ENCODE assay signal across 8 mouse cellular contexts in genomic region chr17:88312876-88313275, GRCm38 (mm10).
DNase-seq lines count a peak whose midpoint lies in the region; ATAC-seq and TF ChIP-seq lines count a peak whose summit lies in the region.

No protein-coding gene starts in this region.

- WGBS in hindbrain, postnatal 0 days = 86% methylated on average over 2 of the region's 2 CpGs
- WGBS in hindbrain, embryonic 11.5 days = 89% methylated on average over 2 of the region's 2 CpGs

- H3K9ac ChIP-seq in hindbrain, postnatal 0 days (replicated peaks; ENCODE audit: low read length) = no peak overlapping the region
- H3K9ac ChIP-seq in hindbrain, embryonic 11.5 days (ENCODE audit: low read depth, low read length) = no peak overlapping the region

- no peaks in the 10 kb centered on the region for H3K9me3 ChIP-seq in hindbrain, postnatal 0 days (ENCODE audit: low read length)
- no peaks in the 10 kb centered on the region for H3K9me3 ChIP-seq in hindbrain, embryonic 11.5 days (ENCODE audit: control insufficient read depth, low read length)

- no peak for DNase-seq in hindbrain, postnatal 0 days (ENCODE audit: low spot score)
- no peak for DNase-seq in hindbrain, embryonic 11.5 days (ENCODE audit: low spot score)
- no peak for DNase-seq in testis, postnatal 14 days (ENCODE audit: low spot score)
- peak; percentile 47 for DNase-seq in adipocyte (ENCODE audit: low spot score)
- peak; percentile 60 for DNase-seq in thymus, postnatal 4 days
- DNase-seq in right cerebral cortex, postnatal 36 days (ENCODE audit: low spot score in 2 of 2) = no peak
- no peak for DNase-seq in urinary bladder, postnatal 14 days (ENCODE audit: low spot score)

- H3K4me1 ChIP-seq in hindbrain, postnatal 0 days (ENCODE audit: insufficient read depth, low read length) = no peaks in the 10 kb centered on the region
- H3K4me1 ChIP-seq in hindbrain, embryonic 11.5 days (replicated peaks; ENCODE audit: control insufficient read depth, insufficient read depth, low read length) = no peaks in the 10 kb centered on the region
- no peaks in the 10 kb centered on the region for H3K4me1 ChIP-seq in testis, adult 2 months (ENCODE audit: control insufficient read depth, insufficient read depth, low read length)

- ATAC-seq in hindbrain, postnatal 0 days = no peak
- ATAC-seq in hindbrain, embryonic 11.5 days (ENCODE audit: low FRiP score) = no peak

- TF ChIP-seq POLR2A in testis, adult 2 months (IDR thresholded peaks at IDR 0.05; ENCODE audit: control insufficient read depth, low read depth, low read length) = no peak

- H3K4me2 ChIP-seq in hindbrain, postnatal 0 days (ENCODE audit: low read depth, low read length) = no peak overlapping the region
- no peak overlapping the region for H3K4me2 ChIP-seq in hindbrain, embryonic 11.5 days (replicated peaks; ENCODE audit: low read depth, low read length)

- H3K27me3 ChIP-seq in hindbrain, postnatal 0 days (ENCODE audit: insufficient read depth, low read length) = no peaks in the 10 kb centered on the region
- H3K27me3 ChIP-seq in hindbrain, embryonic 11.5 days (ENCODE audit: control insufficient read depth, insufficient read depth, low read length) = no peaks in the 10 kb centered on the region
- H3K27me3 ChIP-seq in testis, adult 2 months (ENCODE audit: control insufficient read depth, insufficient read depth, low read length) = no peaks in the 10 kb centered on the region

- peak; percentile 41 for TF ChIP-seq CTCF in hindbrain, postnatal 0 days (IDR thresholded peaks at IDR 0.05; ENCODE audit: low read depth)
- TF ChIP-seq CTCF in testis, adult 2 months (IDR thresholded peaks at IDR 0.05; ENCODE audit: control insufficient read depth, insufficient read depth, insufficient replicate concordance, low read depth, low read length) = peak; percentile 74; the same call in 1 of the 2 replicates

- no peak overlapping the region for H3K4me3 ChIP-seq in hindbrain, postnatal 0 days (ENCODE audit: low read length)
- H3K4me3 ChIP-seq in hindbrain, embryonic 11.5 days (ENCODE audit: low read depth, low read length) = no peak overlapping the region
- H3K4me3 ChIP-seq in testis, adult 2 months (ENCODE audit: control insufficient read depth, low read depth, low read length) = no peak overlapping the region

- H3K27ac ChIP-seq in hindbrain, postnatal 0 days = no peak overlapping the region
- no peak overlapping the region for H3K27ac ChIP-seq in hindbrain, embryonic 11.5 days (ENCODE audit: low read depth, low read length)
- H3K27ac ChIP-seq in testis, adult 2 months (ENCODE audit: control insufficient read depth, insufficient read depth, low read depth, low read length) = no peak overlapping the region

- no peaks in the 10 kb centered on the region for H3K36me3 ChIP-seq in hindbrain, postnatal 0 days (ENCODE audit: insufficient read depth, low read length)
- no peaks in the 10 kb centered on the region for H3K36me3 ChIP-seq in hindbrain, embryonic 11.5 days (ENCODE audit: control insufficient read depth, insufficient read depth, low read length)
- no peaks in the 10 kb centered on the region for H3K36me3 ChIP-seq in testis, adult 2 months (ENCODE audit: control insufficient read depth, insufficient read depth, low read length)

Comparison
In these comparisons a context has a peak if more than half of its experiments do, and no peak if none do; other contexts are left out.
1. DNase-seq: peak in adipocyte (single experiment) and thymus, postnatal 4 days (single experiment); none in hindbrain, postnatal 0 days (single experiment), hindbrain, embryonic 11.5 days (single experiment), testis, postnatal 14 days (single experiment), right cerebral cortex, postnatal 36 days (0 of 2) and urinary bladder, postnatal 14 days (single experiment).